Mouse (Mus musculus): ENCODE data around the gene Kansl2. TPM values are rescaled to one million over a fixed set of nuclear protein-coding genes. Genes with fewer than 3 reads are reported as not detected.

Gene Kansl2
- polyA plus RNA-seq, 1 experiment from 2014 or later = 69.6 TPM

- no peak overlapping the region for H3K9ac ChIP-seq (ENCODE audit: low read depth, low read length)
- H3K36me3 ChIP-seq (ENCODE audit: control insufficient read depth, insufficient read depth, low read length) = no peaks in the 10 kb centered on the region
- H3K9me3 ChIP-seq (ENCODE audit: control insufficient read depth, low read length) = no peaks in the 10 kb centered on the region
- no peak overlapping the region for H3K27ac ChIP-seq (ENCODE audit: low read length)
- H3K27me3 ChIP-seq (replicated peaks; ENCODE audit: control insufficient read depth, insufficient read depth, low read length) = no peaks in the 10 kb centered on the region
- no peak for ATAC-seq
- 96% methylated on average over 8 of the region's 8 CpGs for WGBS
- H3K4me1 ChIP-seq (ENCODE audit: control insufficient read depth, insufficient read depth, low read length) = no peaks in the 10 kb centered on the region
- no peak overlapping the region for H3K4me3 ChIP-seq (ENCODE audit: low read length)
- no peak overlapping the region for H3K4me2 ChIP-seq (ENCODE audit: low read depth, low read length)
Measured at GRCm38 (mm10) chr15:98486433-98487021, 47.5 kb downstream of the Kansl2 start.

- Histone ChIP-seq H3K4me1 (ENCODE audit: control insufficient read depth, insufficient read depth, low read length) (no peaks in the 10 kb centered on the region), H3K9ac (ENCODE audit: low read depth, low read length) (no peak overlapping the region), H3K4me2 (ENCODE audit: low read depth, low read length) (no peak overlapping the region), H3K27ac (ENCODE audit: low read length) (no peak overlapping the region), H3K36me3 (ENCODE audit: control insufficient read depth, insufficient read depth, low read length) (no peaks in the 10 kb centered on the region), H3K9me3 (ENCODE audit: control insufficient read depth, low read length) (no peaks in the 10 kb centered on the region), H3K27me3 (replicated peaks; ENCODE audit: control insufficient read depth, insufficient read depth, low read length) (no peaks in the 10 kb centered on the region), H3K4me3 (ENCODE audit: low read length) (no peak overlapping the region)
- no peak for ATAC-seq
- 54% methylated on average over 18 of the region's 18 CpGs for WGBS
Measured at GRCm38 (mm10) chr15:98483907-98484886, 49.9 kb downstream of the Kansl2 start.

- H3K9ac ChIP-seq (ENCODE audit: low read depth, low read length) = no peak within 1 kb of the TSS
- H3K36me3 ChIP-seq (ENCODE audit: control insufficient read depth, insufficient read depth, low read length) = no peaks in the 10 kb centered on the region
- no peak for ATAC-seq
- no peak within 1 kb of the TSS for H3K27ac ChIP-seq (ENCODE audit: low read length)
- no peak within 1 kb of the TSS for H3K4me3 ChIP-seq (ENCODE audit: low read length)
- H3K4me2 ChIP-seq (ENCODE audit: low read depth, low read length) = no peak within 1 kb of the TSS
- H3K27me3 ChIP-seq (replicated peaks; ENCODE audit: control insufficient read depth, insufficient read depth, low read length) = no peaks in the 10 kb centered on the region
- H3K4me1 ChIP-seq (ENCODE audit: control insufficient read depth, insufficient read depth, low read length) = no peaks in the 10 kb centered on the region
- H3K9me3 ChIP-seq (ENCODE audit: control insufficient read depth, low read length) = no peaks in the 10 kb centered on the region
- 58% methylated on average over 3 of the region's 3 CpGs for WGBS
Measured at GRCm38 (mm10) chr15:98482701-98483100, 51.4 kb downstream of the Kansl2 start, which contains the start of gene Lalba. TSS of gene Lalba (minus strand) at chr15:98482721.

- Histone ChIP-seq H3K9me3 (ENCODE audit: control insufficient read depth, low read length) (no peaks in the 10 kb centered on the region), H3K27me3 (replicated peaks; ENCODE audit: control insufficient read depth, insufficient read depth, low read length) (no peaks in the 10 kb centered on the region), H3K9ac (ENCODE audit: low read depth, low read length) (no peak overlapping the region), H3K27ac (ENCODE audit: low read length) (no peak overlapping the region), H3K4me2 (ENCODE audit: low read depth, low read length) (no peak overlapping the region), H3K36me3 (ENCODE audit: control insufficient read depth, insufficient read depth, low read length) (no peaks in the 10 kb centered on the region), H3K4me3 (ENCODE audit: low read length) (no peak overlapping the region), H3K4me1 (ENCODE audit: control insufficient read depth, insufficient read depth, low read length) (no peaks in the 10 kb centered on the region)
- WGBS = 77% methylated on average over 7 of the region's 7 CpGs
- no peak for ATAC-seq
Measured at GRCm38 (mm10) chr15:98479568-98480102, 54.4 kb downstream of the Kansl2 start.

- H3K27me3 ChIP-seq (replicated peaks; ENCODE audit: control insufficient read depth, insufficient read depth, low read length) = no peaks in the 10 kb centered on the region
- H3K4me1 ChIP-seq (ENCODE audit: control insufficient read depth, insufficient read depth, low read length) = no peaks in the 10 kb centered on the region
- 77% methylated on average over 5 of the region's 5 CpGs for WGBS
- no peak overlapping the region for H3K4me2 ChIP-seq (ENCODE audit: low read depth, low read length)
- H3K4me3 ChIP-seq (ENCODE audit: low read length) = no peak overlapping the region
- H3K9me3 ChIP-seq (ENCODE audit: control insufficient read depth, low read length) = no peaks in the 10 kb centered on the region
- no peak overlapping the region for H3K9ac ChIP-seq (ENCODE audit: low read depth, low read length)
- no peaks in the 10 kb centered on the region for H3K36me3 ChIP-seq (ENCODE audit: control insufficient read depth, insufficient read depth, low read length)
- ATAC-seq = no peak
- H3K27ac ChIP-seq (ENCODE audit: low read length) = no peak overlapping the region
Measured at GRCm38 (mm10) chr15:98476281-98476680, 57.8 kb downstream of the Kansl2 start.

GRCm38 (mm10) chr15:98475382-98475781 is 58.7 kb downstream of the Kansl2 start:
- no peak overlapping the region for H3K4me3 ChIP-seq (ENCODE audit: low read length)
- no peak overlapping the region for H3K9ac ChIP-seq (ENCODE audit: low read depth, low read length)
- no peak for ATAC-seq
- H3K4me1 ChIP-seq (ENCODE audit: control insufficient read depth, insufficient read depth, low read length) = no peaks in the 10 kb centered on the region
- WGBS = 52% methylated on average over 10 of the region's 10 CpGs
- H3K36me3 ChIP-seq (ENCODE audit: control insufficient read depth, insufficient read depth, low read length) = no peaks in the 10 kb centered on the region
- no peak overlapping the region for H3K4me2 ChIP-seq (ENCODE audit: low read depth, low read length)
- H3K27ac ChIP-seq (ENCODE audit: low read length) = no peak overlapping the region
- H3K27me3 ChIP-seq (replicated peaks; ENCODE audit: control insufficient read depth, insufficient read depth, low read length) = no peaks in the 10 kb centered on the region
- no peaks in the 10 kb centered on the region for H3K9me3 ChIP-seq (ENCODE audit: control insufficient read depth, low read length)

GRCm38 (mm10) chr15:98474958-98475357 is 59.1 kb downstream of the Kansl2 start:
- Histone ChIP-seq H3K4me1 (ENCODE audit: control insufficient read depth, insufficient read depth, low read length) (no peaks in the 10 kb centered on the region), H3K27me3 (replicated peaks; ENCODE audit: control insufficient read depth, insufficient read depth, low read length) (no peaks in the 10 kb centered on the region), H3K9ac (ENCODE audit: low read depth, low read length) (no peak overlapping the region), H3K4me2 (ENCODE audit: low read depth, low read length) (no peak overlapping the region), H3K9me3 (ENCODE audit: control insufficient read depth, low read length) (no peaks in the 10 kb centered on the region), H3K27ac (ENCODE audit: low read length) (no peak overlapping the region), H3K4me3 (ENCODE audit: low read length) (no peak overlapping the region), H3K36me3 (ENCODE audit: control insufficient read depth, insufficient read depth, low read length) (no peaks in the 10 kb centered on the region)
- 77% methylated on average over 10 of the region's 10 CpGs for WGBS
- ATAC-seq = no peak

- Histone ChIP-seq H3K4me1 (ENCODE audit: control insufficient read depth, insufficient read depth, low read length) (no peaks in the 10 kb centered on the region), H3K4me2 (ENCODE audit: low read depth, low read length) (no peak overlapping the region), H3K27ac (ENCODE audit: low read length) (no peak overlapping the region), H3K36me3 (ENCODE audit: control insufficient read depth, insufficient read depth, low read length) (no peaks in the 10 kb centered on the region), H3K4me3 (ENCODE audit: low read length) (no peak overlapping the region), H3K9me3 (ENCODE audit: control insufficient read depth, low read length) (no peaks in the 10 kb centered on the region), H3K9ac (ENCODE audit: low read depth, low read length) (no peak overlapping the region), H3K27me3 (replicated peaks; ENCODE audit: control insufficient read depth, insufficient read depth, low read length) (no peaks in the 10 kb centered on the region)
- WGBS = 91% methylated on average over 13 of the region's 13 CpGs
- ATAC-seq = no peak
Measured at GRCm38 (mm10) chr15:98471539-98471938, 62.5 kb downstream of the Kansl2 start.

GRCm38 (mm10) chr15:98469596-98469995 is 64.5 kb downstream of the Kansl2 start, which contains the start of gene OR5BS1P:
TSS of gene OR5BS1P (plus strand) at chr15:98469896.
- no peaks in the 10 kb centered on the region for H3K4me1 ChIP-seq (ENCODE audit: control insufficient read depth, insufficient read depth, low read length)
- H3K9ac ChIP-seq (ENCODE audit: low read depth, low read length) = no peak within 1 kb of the TSS
- H3K27me3 ChIP-seq (replicated peaks; ENCODE audit: control insufficient read depth, insufficient read depth, low read length) = no peaks in the 10 kb centered on the region
- WGBS = 89% methylated on average over 4 of the region's 4 CpGs
- no peak for ATAC-seq
- no peak within 1 kb of the TSS for H3K4me2 ChIP-seq (ENCODE audit: low read depth, low read length)
- no peaks in the 10 kb centered on the region for H3K9me3 ChIP-seq (ENCODE audit: control insufficient read depth, low read length)
- no peaks in the 10 kb centered on the region for H3K36me3 ChIP-seq (ENCODE audit: control insufficient read depth, insufficient read depth, low read length)
- H3K27ac ChIP-seq (ENCODE audit: low read length) = no peak within 1 kb of the TSS
- no peak within 1 kb of the TSS for H3K4me3 ChIP-seq (ENCODE audit: low read length)

Data from intestine, embryonic 16.5 days (tissue).